Mouse (Mus musculus) retina, embryonic 14.5 days (tissue): Measurements from ENCODE around the gene Cecr2.
"Not testable (repeated sequence)": the region's sequence is repeated elsewhere in the genome, so short reads cannot be mapped to it uniquely, and the experiment has no call there.

Experiments
- DNase-seq: peaks from one replicate; pipeline ENCODE4 v3.0.0-alpha.2; 2015; ENCODE audit warnings: low spot score

Gene Cecr2

DNA sequence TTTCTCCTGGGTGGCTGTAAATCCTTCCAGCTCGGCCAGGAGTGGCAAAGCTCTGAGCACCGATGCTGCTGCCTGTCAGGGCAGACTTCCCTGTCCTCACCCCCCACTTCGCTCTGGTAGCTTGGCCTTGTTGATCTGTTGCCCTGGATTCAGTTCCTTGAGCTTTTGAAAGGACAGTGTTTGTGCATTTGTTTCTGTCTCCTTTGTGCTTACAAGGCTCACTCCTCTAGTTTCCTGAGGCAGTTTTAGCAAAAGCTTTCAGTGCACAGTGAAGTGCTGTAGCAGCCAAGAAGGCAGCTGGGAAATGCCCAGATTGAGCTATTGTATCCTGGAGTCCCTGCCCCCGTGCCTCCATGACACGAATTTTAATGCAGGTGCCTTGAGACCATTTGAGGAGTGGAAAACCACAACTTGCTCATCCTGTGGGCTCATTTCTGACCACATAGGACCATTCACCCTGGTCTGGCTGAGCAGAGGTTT, 107.0 kb downstream of the Cecr2 start, which contains the start of gene Slc25a18:
Gene Slc25a18, plus strand, starts transcription at position 430 of the 480 bp plus-strand sequence.
- no peak for DNase-seq

DNA sequence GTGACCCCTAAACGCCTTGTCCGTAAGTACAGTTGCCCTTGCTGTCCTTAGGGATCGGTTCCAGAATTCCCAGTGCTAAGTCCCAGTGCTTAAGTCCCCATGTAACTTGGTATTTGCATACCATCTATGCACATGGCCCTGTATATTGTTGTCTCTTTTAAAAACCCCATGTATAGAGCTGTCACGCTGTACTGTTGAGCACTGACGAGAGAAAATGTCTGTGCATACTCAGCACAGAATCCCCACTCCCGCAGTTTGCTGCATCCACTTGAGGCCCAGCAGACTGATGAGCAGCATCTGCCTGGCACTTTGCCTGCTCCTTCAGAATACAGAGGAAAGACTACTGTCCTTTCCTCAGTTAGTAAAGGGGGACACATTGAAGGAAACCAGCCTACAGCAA, 107.6 kb downstream of the Cecr2 start:
- DNase-seq: no peak

DNA sequence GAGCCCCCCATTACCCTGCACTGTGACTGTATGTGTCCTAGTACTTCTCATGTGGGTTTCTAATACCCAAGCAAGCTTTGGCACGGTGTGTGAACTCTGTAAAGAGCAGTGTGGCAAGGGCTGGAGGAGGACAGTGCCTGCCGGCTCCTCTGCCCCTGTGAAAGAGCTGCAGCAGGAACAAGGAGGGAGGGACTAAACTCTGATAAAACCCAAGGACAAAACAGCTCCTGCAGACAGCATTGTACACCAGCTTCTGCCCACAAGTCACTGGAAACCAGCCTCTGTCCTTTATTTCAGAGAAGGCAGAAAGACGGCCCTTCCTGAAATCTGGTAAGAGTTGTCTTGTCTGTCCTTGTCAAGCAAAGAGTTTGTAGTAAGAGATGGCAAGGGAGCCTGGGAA, 110.1 kb downstream of the Cecr2 start:
- no peak for DNase-seq

DNA sequence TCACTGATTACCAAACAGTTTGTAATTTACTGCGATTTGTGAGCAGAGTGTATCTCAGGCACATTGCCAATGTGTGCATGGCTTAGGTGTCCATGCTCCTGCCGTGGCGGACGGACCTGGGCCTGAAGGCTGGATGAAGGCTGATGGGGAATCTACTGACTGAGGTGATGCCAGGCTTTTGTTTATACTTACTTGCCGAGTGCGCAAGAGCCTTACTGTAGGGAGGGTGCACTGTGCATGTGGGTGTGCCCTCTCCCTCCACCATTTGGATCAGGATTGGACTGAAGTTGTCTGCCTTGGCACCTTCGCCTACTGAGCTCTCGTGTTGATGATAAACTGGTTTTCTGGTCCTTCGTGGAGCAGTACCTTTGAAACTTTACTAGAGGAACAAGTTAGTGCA, 111.4 kb downstream of the Cecr2 start:
- no peak for DNase-seq

DNA sequence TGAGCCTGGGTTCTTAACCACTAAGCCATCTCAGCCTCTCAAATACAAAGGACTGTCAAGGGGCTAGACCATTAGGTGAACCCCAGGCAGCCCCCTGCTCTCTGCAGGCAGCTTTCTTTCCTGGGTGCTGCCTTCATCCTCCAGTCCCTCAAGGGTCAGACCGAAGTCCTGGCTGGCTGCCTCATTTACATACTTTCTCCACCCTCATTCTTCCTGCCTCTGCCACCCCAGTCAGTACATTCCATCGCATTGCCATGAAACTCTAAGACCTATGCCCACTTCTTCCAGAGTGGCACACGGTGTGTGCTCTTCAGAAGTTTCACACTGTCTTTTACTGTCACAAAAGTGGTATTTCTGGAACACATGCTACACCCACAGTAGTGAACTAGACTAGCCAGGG, 112.1 kb downstream of the Cecr2 start:
- DNase-seq: no peak

DNA sequence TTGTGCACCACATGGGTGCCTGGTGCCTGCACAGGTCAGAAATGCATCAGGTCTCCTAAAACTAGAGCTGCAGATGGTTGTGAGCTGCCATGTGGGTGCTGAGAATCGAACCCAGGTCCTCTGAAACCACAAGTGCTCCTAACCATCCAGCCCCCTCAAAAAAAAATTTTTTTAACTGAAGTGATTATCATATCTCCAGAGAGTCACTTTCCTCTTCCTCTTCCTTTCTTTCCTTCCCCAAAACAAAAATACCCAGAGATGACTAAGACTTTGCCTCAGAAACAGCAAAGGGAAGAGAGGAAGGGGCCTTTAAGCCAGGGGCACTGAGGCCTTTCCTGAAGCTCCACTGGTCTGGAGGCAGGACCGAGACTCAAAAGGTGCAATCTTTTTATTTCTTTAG, 116.8 kb downstream of the Cecr2 start:
- no peak for DNase-seq

DNA sequence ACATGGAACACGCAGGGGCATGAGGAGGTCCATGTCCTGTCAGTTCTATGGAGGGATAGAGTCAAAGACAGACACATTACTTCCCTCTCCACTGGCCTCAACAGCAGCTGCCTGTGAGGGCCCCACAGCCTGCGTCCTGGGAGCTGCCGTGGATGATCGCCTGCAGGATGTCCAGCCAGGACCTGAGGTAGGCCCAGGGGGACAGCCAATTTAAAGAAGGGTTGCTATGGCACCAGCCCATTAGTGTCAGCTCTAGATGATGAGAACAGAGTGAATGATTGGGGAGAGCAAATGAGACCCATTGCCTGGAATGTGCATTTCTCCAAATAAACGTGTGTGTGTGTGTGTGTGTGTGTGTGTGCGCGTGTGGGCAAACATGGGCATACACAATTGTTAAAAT, 118.2 kb downstream of the Cecr2 start:
- DNase-seq: peak; percentile 52

DNA sequence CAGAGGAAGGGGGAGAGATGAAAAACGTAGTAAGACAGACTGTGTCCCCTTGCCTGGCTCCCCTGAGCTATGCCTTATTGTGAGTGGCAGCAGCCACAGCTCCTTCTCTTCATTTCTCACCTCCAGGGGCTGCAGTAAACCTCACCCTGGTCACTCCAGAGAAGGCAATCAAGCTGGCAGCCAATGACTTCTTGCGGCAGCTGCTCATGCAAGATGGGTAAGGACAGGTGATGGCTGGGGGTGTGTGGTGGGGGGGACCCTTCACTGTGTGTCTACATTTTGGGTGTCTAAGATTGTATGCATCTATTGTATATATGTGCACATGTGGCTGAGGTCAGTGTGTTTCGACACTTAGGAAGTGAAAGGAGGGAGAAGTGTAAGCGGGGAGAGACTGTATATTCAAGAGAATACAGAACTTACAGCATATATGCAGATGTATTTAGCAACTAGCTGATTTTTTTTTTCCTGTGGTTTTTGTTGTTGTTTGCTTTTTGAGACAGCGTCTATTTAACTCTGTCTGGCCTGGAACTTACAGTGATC, 122.0 kb downstream of the Cecr2 start:
- DNase-seq: no peak

DNA sequence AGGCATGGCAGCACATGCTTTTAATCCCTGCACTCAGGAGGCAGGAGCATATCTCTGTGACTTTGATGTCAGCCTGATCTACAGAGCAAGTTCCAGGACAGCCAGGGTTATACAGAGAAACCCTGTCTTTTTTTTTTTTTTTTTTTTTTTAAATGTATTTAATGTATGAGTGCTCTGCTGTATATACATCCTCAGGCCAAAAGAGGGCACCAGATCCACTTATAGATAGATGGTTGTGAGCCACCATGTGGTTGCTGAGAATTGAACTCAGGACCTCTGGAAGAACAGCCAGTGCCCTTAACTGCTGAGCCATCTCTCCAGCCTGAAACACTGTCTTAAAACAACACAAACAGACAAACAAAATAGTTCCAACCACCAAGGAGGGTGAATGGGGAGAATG, 122.7 kb downstream of the Cecr2 start:
- peak; percentile 38 for DNase-seq

DNA sequence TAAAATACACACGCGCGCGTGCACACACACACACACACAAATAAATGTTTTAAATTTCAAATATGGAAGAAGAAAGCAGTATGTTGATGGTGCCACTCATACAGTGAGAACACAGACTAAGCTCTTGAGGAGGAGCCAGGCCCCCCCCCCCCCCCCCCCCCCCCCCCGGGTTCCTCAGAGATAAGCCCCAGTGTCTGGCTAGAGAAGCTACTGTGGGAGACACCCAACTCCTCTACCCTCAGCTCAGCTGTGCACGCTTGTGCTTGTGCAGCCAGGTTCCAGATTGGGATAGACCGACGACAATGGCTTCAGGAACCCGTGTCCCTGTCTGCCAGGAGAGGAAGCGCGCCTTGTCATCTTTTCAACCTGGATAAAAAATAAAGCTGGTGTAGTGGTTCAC, 124.0 kb downstream of the Cecr2 start:
- DNase-seq: no peak

DNA sequence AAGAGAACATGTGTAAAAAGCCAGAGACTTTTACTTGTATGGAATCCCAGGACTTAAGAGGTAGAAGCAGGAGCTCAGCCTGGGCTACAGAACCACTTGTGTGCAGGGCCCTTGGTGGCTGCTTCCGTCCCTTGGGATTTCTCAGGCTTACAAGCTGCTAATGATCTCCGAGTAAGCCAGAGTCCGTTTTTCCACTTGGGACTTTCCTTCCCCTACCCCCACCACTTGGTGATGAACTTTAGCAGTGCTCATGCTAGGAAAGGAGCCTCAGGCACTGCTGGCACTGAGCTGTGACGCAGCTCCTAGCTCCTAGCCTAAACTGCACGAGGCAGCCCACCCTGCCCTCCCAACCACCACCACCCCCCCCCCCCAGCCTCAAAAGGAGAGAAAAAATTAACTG, 124.5 kb downstream of the Cecr2 start:
- no peak for DNase-seq

DNA sequence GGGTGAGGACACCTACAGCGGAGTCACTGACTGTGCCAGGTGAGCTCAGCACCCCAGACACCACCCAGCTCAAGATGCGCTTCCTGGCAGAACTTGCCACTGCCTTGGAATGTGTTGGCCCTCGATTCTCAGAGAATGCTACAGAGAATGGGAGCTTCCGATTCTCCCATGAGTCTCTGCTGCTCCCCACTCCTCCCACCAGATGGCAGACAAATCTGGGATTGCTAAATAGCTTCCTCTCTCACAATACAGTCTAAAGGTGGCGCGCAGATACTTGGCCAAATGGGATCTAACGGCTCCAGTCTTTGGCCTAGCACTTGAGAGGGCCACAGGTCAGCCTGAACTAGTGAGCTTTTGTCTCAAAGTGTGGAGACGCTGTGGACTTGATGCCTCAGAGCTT, 126.8 kb downstream of the Cecr2 start:
- no peak for DNase-seq

DNA sequence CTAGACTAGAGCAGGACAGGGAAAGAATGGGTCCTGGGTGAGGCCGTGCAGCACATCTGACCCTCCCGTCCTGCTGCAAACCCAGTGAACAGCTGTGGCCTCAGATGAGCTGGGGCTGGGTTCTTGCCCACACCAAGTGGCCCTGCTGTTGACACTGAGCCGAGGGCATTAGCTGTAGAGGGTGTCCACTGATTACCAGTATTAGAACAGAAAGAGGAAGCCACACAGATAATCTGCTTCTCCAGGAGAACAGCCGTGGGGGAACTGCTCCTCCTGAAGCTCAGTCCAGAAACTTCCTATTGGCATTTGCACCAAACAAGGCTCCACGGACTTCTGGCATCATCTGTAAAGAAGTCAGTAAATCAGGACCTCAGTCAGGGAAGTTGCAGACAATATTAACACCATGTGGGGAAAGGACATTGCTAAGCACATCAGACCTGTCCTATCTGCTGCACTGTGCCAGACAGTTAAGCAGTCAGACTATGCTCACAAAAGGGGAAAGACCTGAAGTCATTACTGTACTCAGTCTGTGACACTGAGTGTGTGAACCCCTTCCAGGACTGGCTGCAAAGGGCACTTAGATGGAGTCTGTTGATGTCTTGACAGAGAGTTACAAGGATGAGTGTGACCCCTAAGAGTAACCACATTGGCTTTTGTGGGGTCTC, 129.4 kb downstream of the Cecr2 start:
- no peak for DNase-seq

DNA sequence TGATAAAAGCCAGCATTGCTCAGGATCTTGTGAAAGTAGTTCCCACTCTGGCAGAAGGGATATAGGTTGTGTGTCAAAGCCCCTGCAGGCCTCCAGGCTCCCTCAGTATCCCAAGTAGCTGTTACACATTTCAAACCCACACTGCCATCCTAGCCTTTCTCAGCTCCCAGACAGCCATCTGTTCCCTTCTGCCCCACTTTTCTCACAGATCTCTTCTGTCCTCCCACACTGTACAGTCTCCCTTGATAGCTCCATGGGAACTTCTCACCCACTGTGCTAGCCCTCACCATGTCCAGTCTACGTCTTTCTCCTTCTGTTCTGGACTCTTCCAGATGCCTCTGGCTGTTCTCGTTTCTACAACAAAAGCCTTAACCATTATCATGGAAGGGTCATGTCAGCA, 129.9 kb downstream of the Cecr2 start:
- DNase-seq: no peak

DNA sequence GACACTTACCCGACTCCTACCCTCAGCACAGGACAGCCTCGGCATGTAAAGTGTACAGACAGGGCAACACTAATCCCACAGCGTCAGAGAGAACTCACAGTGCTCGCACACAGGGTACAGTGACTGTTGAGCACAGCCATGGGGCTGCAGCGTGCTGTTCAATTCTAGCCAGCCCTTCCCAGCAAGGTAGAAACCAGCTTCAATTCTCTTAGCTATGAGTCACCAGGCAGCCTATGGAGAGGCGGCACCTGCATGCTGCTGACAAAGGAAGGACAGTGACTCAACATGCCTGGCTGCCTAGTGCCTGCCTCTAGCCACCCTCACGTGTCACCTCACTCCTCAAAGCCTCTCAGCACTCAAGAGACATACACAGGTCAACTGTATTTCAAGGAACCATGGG, 131.8 kb downstream of the Cecr2 start:
- no peak for DNase-seq

DNA sequence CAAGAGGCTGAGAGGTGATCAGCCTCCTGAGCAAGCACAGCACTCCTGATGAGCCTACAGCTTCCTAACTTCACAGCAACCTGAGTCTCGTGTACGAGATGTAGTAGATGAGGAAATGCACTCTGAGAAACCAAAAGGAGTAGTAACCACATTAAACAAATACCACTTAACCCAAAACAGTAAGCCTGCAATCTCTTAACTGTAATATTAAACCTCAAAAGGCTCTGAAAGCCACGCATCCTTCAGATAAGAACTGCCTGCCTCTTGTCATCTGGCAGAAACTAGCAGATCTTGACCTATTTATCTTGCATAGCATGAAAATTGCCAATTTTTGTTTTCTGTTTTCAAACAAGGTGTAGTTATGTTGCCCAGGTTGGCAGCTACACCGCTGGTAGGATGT, 132.7 kb downstream of the Cecr2 start:
- DNase-seq: no peak

DNA sequence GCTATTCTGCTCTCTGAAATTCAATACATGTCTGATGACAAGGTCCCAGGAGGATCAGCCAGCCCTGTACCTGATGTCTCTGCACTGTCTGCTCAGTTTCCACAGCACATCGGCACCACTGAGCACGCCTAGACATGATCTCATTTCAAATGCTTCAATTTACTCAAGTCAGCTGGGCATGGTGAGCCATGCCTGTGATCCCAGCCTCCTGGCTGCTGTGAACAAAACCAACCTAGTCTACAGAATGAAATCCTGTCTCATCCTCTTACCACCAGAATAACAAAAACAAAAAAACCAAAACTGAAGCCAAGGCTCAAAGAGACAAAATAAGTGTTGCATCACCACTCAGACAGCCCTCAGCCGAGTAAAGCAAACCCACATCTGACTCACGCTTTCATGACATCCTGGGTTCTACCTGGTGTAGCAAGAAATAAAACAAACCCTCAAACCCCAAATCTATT, 133.4 kb downstream of the Cecr2 start:
- no peak for DNase-seq

DNA sequence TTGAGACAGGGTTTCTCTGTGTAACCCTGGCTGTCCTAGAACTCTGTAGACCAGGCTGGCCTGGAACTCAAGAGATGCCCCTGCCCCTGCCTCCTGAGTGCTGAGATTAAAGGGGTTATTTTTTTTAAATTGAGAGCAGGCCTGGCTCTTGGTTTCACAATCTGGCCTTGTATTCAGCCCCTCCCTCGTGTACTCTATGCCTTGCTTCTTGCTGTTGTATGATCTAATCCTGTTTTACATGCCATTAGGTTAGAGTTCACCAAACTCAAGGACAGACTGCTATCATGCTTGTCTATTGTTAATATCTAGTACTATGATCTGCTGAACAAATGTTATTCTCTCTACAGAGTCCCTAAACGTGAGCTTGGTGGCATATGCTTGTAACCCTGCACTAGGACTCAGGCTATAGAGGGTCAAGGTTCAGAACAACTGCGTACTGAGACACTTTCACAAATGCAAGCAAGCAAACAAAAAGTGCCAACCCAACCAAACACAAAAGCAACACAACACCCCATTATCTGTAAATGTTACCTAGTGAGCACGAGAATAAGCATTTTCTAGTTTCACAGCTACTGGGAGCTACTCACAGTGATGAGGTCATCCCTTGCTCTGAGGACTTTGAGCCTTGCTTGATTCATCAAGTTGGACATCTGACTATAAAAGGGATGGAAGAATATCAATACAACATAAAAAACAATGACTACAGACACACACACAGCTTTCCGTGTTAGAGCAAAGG, 141.0 kb downstream of the Cecr2 start:
- DNase-seq: no peak

DNA sequence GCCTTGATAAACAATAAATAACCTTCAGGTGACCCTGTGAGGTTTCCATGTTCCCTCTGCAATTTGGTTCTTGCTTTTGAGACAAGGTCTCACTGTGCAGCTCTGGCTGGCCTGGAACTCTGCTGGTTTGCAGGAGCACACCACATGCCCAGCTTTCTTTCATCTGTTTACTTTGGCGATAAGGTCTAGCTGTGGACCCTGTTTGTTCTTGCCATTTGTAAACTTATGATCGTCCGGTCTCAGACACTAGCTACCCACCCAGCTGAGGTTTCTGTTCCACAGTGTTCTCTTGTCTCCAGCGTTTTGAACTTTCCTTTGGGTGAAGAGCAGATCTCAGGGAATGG, 141.5 kb downstream of the Cecr2 start:
- DNase-seq: no peak

DNA sequence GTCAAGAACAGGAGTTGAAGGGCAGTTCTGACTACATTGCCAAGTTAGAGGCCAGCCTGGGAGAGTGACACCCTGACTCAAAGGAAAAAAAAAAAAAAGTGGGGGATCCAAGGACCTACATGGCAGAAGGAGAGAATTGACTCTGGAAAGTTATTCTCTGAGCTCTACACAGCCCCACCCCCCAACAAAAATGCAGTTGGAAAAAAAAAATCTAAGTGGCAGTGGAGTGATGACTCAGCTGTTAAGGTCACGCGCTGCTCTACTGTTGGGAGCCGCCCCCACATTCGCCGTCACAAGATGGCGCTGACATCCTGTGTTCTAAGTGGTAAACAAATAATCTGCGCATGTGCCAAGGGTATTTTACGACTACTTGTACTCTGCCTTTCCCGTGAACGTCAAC, 145.8 kb downstream of the Cecr2 start:
- not testable (repeated sequence) for DNase-seq

DNA sequence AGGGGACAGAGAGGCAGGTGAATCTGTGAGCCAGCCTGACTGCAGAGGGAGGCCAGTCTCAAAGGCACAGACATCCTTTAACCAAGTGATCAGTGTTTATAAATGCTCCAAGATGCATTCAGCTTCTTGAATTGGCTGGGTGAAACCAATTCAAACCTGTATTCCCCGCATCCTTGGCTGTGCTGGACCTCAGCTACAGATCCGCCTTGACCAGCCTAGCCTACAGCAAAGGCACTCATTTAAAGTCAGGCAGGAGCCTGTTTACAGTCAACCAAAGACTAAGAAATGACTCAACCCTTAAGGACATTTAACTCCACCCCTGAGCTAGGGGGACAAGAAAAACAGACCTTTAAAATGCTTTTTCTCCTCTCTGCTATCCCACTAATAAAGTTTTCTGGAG, 153.1 kb downstream of the Cecr2 start:
- DNase-seq: no peak

DNA sequence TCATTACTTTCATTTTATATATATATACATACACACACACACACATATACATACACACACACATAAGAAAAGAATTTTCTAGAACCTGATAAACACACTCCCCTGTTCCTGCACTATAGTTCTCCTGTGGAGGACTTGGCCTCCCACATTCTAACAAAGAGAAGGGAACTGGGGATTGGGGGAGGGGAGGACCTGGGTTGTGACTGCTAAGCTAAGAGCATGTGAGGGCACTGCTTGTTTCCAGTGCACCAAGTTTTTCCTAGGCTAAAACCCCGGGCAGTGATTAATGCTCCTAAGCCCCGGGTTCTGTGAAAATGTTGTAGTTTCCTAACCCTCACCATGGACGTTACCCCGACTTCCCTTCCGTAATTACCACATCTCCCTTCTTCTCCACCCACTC, 154.0 kb downstream of the Cecr2 start:
- no peak for DNase-seq
